Mouse (Mus musculus) neural tube, embryonic 14.5 days (tissue): ENCODE measurements at regions not wholly inside any gene's neighbourhood (a gene's known extent, or its start where the extent isn't known, plus 50 kb on each side); places are given as distances from the start of the nearest gene placed in this dataset.

Source experiments
- ATAC-seq: fragments of 200-750 bp; cut with Nextera tagmentation; 2 replicates; pipeline ENCODE4 v1.8.0; 2017; ENCODE audit warnings: low read depth, mild to moderate bottlenecking, moderate TSS enrichment, moderate library complexity
- H3K27ac ChIP-seq: fragments of 300-500 bp; sonication (generic); 2 replicates; pipeline ENCODE4 v1.5.1; 2014; ENCODE audit warnings: low read depth, mild to moderate bottlenecking, control low read depth, low read length, moderate library complexity, mixed read lengths
- H3K27me3 ChIP-seq: fragments of 300-500 bp; sonication (generic); 2 replicates; pipeline ENCODE4 v1.6.1; 2014; ENCODE audit warnings: low read length; ENCODE audit not compliant: control insufficient read depth, insufficient read depth
- H3K36me3 ChIP-seq: fragments of 300-500 bp; sonication (generic); 2 replicates; pipeline ENCODE4 v1.6.1; 2014; ENCODE audit warnings: low read length, mixed read lengths; ENCODE audit not compliant: control insufficient read depth, insufficient read depth
- H3K4me1 ChIP-seq: fragments of 300-500 bp; sonication (generic); 2 replicates; pipeline ENCODE4 v1.6.1; 2014; ENCODE audit warnings: low read length; ENCODE audit not compliant: control insufficient read depth, insufficient read depth
- H3K4me2 ChIP-seq: fragments of 300-500 bp; sonication (generic); 2 replicates; pipeline ENCODE4 v1.6.1; 2014; ENCODE audit warnings: mild to moderate bottlenecking, low read depth, low read length, control low read depth
- H3K4me3 ChIP-seq: fragments of 300-500 bp; sonication (generic); 2 replicates; pipeline ENCODE4 v1.5.1; 2014; ENCODE audit warnings: low read depth, low read length, control low read depth, mixed read lengths
- H3K9ac ChIP-seq: fragments of 300-500 bp; sonication (generic); replicated peaks from 2 replicates; pipeline ENCODE4 v1.6.1; 2014; ENCODE audit warnings: low read depth, mild to moderate bottlenecking, control low read depth, low read length, mixed read lengths
- H3K9me3 ChIP-seq: fragments of 300-500 bp; sonication (generic); 2 replicates; pipeline ENCODE4 v1.6.1; 2016; ENCODE audit warnings: low read length; ENCODE audit not compliant: control insufficient read depth
- WGBS: fragments of 180-500 bp; shearing (Covaris S2); extraction: QIAGEN DNeasy Blood & Tissue Kit; methylation state at CpG from one replicate; pipeline ENCODE4 v1.1.7; 2014; 5-methylcytosine and 5-hydroxymethylcytosine counted together

GRCm38 (mm10) chr1:128854649-128855048 is 262.6 kb upstream of the Cxcr4 start:
- H3K27ac ChIP-seq = no peak overlapping the region
- H3K9me3 ChIP-seq = no peaks in the 10 kb centered on the region
- H3K4me2 ChIP-seq = no peak overlapping the region
- whole genome bisulfite sequencing = 65% methylated on average over 9 of the region's 9 CpGs
- H3K4me3 ChIP-seq = no peak overlapping the region
- H3K4me1 ChIP-seq = no peaks in the 10 kb centered on the region
- H3K27me3 ChIP-seq = no peaks in the 10 kb centered on the region
- no peak for ATAC-seq
- no peaks in the 10 kb centered on the region for H3K36me3 ChIP-seq
- H3K9ac ChIP-seq = no peak overlapping the region

GRCm38 (mm10) chr1:128853286-128853685 is 261.2 kb upstream of the Cxcr4 start:
- Histone ChIP-seq H3K36me3 (no peaks in the 10 kb centered on the region), H3K27me3 (no peaks in the 10 kb centered on the region), H3K27ac (no peak overlapping the region), H3K4me1 (no peaks in the 10 kb centered on the region), H3K9ac (no peak overlapping the region), H3K4me3 (no peak overlapping the region), H3K9me3 (no peaks in the 10 kb centered on the region), H3K4me2 (no peak overlapping the region)
- ATAC-seq = no peak
- WGBS = 90% methylated on average over 9 of the region's 10 CpGs

DNA sequence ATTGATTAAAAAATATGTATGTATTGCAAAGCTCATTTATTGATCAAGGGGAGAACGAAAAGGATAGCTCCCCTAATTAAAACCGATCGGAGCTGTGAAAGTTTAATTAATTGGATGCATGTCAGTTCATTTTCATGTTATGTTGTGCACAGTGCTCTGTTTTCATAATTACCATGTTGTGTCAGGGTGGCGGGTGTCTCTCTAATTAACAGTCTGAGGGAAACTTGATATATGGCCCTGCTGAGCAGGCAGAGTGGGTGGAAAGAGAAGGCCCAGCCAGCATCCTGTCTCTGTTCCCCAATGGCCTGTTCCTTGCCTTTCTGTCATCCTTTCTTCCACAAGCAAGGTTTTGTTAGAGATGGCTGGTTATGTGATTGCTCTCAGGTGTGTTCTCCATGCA is 245.3 kb upstream of the Cxcr4 start:
- 56% methylated on average over 4 of the region's 4 CpGs for WGBS
- no peak overlapping the region for H3K4me2 ChIP-seq
- no peaks in the 10 kb centered on the region for H3K4me1 ChIP-seq
- no peak for ATAC-seq
- no peaks in the 10 kb centered on the region for H3K36me3 ChIP-seq
- H3K9ac ChIP-seq = no peak overlapping the region
- no peak overlapping the region for H3K4me3 ChIP-seq
- H3K27me3 ChIP-seq = no peaks in the 10 kb centered on the region
- no peak overlapping the region for H3K27ac ChIP-seq
- H3K9me3 ChIP-seq = no peaks in the 10 kb centered on the region

- no peak overlapping the region for H3K9ac ChIP-seq
- H3K36me3 ChIP-seq = no peaks in the 10 kb centered on the region
- WGBS = 84% methylated on average over 8 of the region's 8 CpGs
- H3K9me3 ChIP-seq = no peaks in the 10 kb centered on the region
- H3K4me2 ChIP-seq = no peak overlapping the region
- H3K4me1 ChIP-seq = no peaks in the 10 kb centered on the region
- H3K4me3 ChIP-seq = no peak overlapping the region
- no peak for ATAC-seq
- no peak overlapping the region for H3K27ac ChIP-seq
- no peaks in the 10 kb centered on the region for H3K27me3 ChIP-seq
Observed at GRCm38 (mm10) chr1:128835510-128835909, 243.4 kb upstream of the Cxcr4 start.

DNA sequence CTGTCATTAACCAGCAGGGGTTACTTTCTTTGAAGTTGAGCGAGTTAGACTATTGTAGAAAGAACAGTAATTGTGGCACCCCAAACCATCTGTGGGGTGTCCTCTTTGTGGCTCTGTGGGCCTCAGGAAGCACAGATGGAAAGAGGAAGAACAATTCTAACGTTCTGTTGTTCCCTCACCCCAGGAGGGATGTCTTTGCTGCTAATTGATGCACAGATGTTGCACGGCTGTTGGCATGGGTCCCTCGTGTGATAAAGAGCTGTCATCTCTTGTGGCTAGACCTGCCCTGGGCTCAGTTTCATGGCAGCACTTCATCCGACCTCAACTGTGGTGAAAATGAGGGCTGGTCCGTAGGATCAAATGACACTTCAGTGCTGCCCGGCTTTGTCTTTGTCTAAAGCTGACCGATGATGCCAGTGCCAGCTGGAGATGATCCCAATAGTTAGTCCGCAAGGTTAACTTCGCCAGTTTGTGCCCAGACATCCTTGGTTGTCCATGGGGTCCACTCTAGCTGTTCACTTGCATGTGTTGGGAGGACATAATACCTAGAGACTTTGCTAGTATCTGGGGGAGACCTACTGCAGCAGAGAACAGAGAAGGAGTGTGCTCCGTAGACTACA is 241.1 kb upstream of the Cxcr4 start:
- 28% methylated on average over 11 of the region's 11 CpGs for WGBS
- Histone ChIP-seq H3K4me2 (no peak overlapping the region), H3K36me3 (no peaks in the 10 kb centered on the region), H3K4me1 (no peaks in the 10 kb centered on the region), H3K9me3 (no peaks in the 10 kb centered on the region), H3K4me3 (no peak overlapping the region), H3K27me3 (no peaks in the 10 kb centered on the region), H3K27ac (no peak overlapping the region), H3K9ac (no peak overlapping the region)
- ATAC-seq = peak; percentile 35; the same call in 1 of the 2 replicates

DNA sequence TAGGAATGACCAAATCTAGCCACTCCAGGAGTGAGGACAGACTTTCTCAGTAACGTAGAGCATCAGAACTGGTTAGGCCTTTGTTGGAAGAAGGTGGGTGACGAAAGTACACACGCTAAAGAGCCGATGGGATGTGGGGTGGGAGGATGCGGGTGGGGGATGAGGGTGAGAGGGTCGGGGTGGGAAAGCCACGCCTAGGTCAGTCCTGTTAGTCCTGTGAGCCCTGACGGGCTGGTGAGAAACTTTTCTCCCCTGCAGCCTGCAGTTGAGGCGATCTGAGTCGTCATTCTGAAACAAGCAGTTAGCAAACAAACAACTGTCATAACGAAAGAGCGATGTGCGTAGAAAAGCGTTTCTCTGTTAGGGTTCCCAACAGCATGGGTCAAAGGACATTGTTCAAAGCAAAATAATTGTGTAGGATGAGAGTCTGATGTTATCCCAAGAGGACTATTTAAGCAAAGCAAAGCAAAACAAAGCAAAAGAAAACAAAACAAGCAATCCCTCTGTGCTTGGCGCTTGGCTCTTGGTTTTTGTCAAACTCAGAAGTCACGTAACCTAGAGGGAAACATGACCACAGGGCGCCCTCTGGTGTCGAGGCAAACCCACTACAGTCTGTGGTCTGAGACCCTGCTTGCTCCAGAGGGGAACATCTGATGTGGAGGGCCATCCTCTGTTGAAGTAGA is 240.2 kb upstream of the Cxcr4 start:
- no peaks in the 10 kb centered on the region for H3K27me3 ChIP-seq
- no peaks in the 10 kb centered on the region for H3K4me1 ChIP-seq
- H3K9ac ChIP-seq = no peak overlapping the region
- ATAC-seq = peak; percentile 59
- H3K4me3 ChIP-seq = no peak overlapping the region
- no peak overlapping the region for H3K27ac ChIP-seq
- no peaks in the 10 kb centered on the region for H3K36me3 ChIP-seq
- H3K9me3 ChIP-seq = no peaks in the 10 kb centered on the region
- peak overlapping the region; percentile 20; the same call in 1 of the 2 replicates for H3K4me2 ChIP-seq
- WGBS = 31% methylated on average over 18 of the region's 18 CpGs

DNA sequence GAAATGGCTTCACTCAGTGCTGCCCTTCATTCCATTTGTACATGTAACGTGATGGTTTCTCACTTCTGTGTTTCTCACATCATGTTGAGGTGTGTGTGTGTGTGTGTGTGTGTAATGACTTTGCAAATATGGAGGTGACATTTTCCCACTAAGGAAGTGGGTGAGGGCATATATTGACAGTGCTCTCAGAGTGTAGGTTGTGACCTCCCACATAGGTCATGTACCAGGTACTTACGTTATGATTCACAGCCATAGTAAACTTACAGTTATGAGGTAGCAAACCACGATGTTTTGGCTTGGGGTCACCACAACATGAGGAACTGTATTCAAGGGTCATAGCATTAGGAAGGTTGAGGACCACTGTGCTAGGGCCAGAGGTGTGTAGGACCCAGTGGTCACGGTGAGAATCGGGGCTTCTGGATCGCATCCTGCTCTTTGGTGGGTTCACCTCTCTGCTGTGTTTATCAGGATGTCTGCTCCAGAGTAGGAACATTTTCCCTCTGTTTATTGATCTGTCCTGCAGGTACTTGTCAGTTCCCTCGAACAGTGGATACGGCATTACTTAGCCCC is 238.7 kb upstream of the Cxcr4 start:
- Histone ChIP-seq H3K4me2 (no peak overlapping the region), H3K27ac (no peak overlapping the region)
- WGBS = 87% methylated on average over 8 of the region's 8 CpGs

GRCm38 (mm10) chr1:128829536-128829935 is 237.4 kb upstream of the Cxcr4 start:
- no peak for ATAC-seq
- 30% methylated on average over 2 of the region's 2 CpGs for WGBS
- Histone ChIP-seq H3K4me1 (no peaks in the 10 kb centered on the region), H3K9me3 (no peaks in the 10 kb centered on the region), H3K9ac (no peak overlapping the region), H3K36me3 (no peaks in the 10 kb centered on the region), H3K4me2 (no peak overlapping the region), H3K27ac (no peak overlapping the region), H3K4me3 (no peak overlapping the region), H3K27me3 (no peaks in the 10 kb centered on the region)

More for the DNA sequence above, 238.7 kb upstream of the Cxcr4 start:
- Histone ChIP-seq H3K36me3 (no peaks in the 10 kb centered on the region), H3K9ac (no peak overlapping the region), H3K4me1 (no peaks in the 10 kb centered on the region), H3K9me3 (no peaks in the 10 kb centered on the region), H3K27me3 (no peaks in the 10 kb centered on the region), H3K4me3 (no peak overlapping the region)
- ATAC-seq = no peak

DNA sequence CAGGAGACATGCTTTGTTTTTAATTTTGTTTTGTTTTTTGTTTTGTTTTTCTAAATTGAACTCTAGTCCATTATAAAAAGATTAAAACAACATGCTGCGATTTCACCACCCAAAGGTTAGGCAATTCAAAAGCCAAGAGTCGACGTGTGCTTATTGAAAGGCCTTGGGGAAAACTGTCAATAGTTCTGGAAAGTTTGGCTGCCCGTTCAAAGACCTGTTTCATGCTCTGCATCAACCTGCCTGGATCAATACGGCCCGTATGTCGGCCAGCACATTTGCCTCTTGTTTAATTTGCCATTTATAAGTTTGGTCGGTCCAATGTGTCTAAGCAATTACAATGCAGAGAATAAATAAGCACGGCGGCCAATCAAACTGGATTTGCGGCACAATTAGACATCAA is 234.3 kb upstream of the Cxcr4 start:
- Histone ChIP-seq H3K27me3 (no peaks in the 10 kb centered on the region), H3K4me3 (no peak overlapping the region), H3K9me3 (no peaks in the 10 kb centered on the region), H3K36me3 (no peaks in the 10 kb centered on the region), H3K27ac (no peak overlapping the region), H3K4me2 (no peak overlapping the region), H3K4me1 (no peaks in the 10 kb centered on the region), H3K9ac (no peak overlapping the region)
- 69% methylated on average over 11 of the region's 11 CpGs for WGBS
- no peak for ATAC-seq
